Mouse (Mus musculus) stomach, postnatal 0 days (tissue): Measurements from ENCODE around the gene Uqcc2. TPM values are rescaled to one million over a fixed set of nuclear protein-coding genes. Genes with fewer than 3 reads are reported as not detected.

Experiments
- ATAC-seq: fragments of 200-750 bp; cut with Nextera tagmentation; 2 replicates; pipeline ENCODE4 v1.8.0; 2017; ENCODE audit not compliant: low FRiP score, low TSS enrichment
- DNase-seq: peaks from one replicate; pipeline ENCODE4 v3.0.0-alpha.2; 2016; ENCODE audit warnings: low spot score
- H3K27ac ChIP-seq: fragments of 300-500 bp; sonication (generic); replicated peaks from 2 replicates; pipeline ENCODE4 v1.5.1; 2014; ENCODE audit warnings: mild to moderate bottlenecking, control low read depth
- H3K27me3 ChIP-seq: fragments of 300-500 bp; sonication (generic); 2 replicates; pipeline ENCODE4 v1.6.1; 2014; ENCODE audit warnings: low read length; ENCODE audit not compliant: control insufficient read depth, insufficient read depth
- H3K36me3 ChIP-seq: fragments of 300-500 bp; sonication (generic); 2 replicates; pipeline ENCODE4 v1.6.1; 2014; ENCODE audit warnings: low read length, mixed read lengths; ENCODE audit not compliant: control insufficient read depth, insufficient read depth
- H3K4me1 ChIP-seq: fragments of 300-500 bp; sonication (generic); replicated peaks from 2 replicates; pipeline ENCODE4 v1.6.1; 2014; ENCODE audit warnings: antibody characterized with exemption; ENCODE audit not compliant: control insufficient read depth, insufficient read depth
- H3K4me2 ChIP-seq: fragments of 300-500 bp; sonication (generic); replicated peaks from 2 replicates; pipeline ENCODE4 v1.6.1; 2014; ENCODE audit warnings: low read depth, mild to moderate bottlenecking, control low read depth, moderate library complexity
- H3K4me3 ChIP-seq: fragments of 300-500 bp; sonication (generic); 2 replicates; pipeline ENCODE4 v1.5.1; 2014; ENCODE audit warnings: low read depth, low read length, control low read depth
- H3K9ac ChIP-seq: fragments of 300-500 bp; sonication (generic); 2 replicates; pipeline ENCODE4 v1.6.1; 2014; ENCODE audit warnings: mild to moderate bottlenecking, low read length, control low read depth, mixed read lengths
- H3K9me3 ChIP-seq: fragments of 300-500 bp; sonication (generic); 2 replicates; pipeline ENCODE4 v1.6.1; 2016; ENCODE audit warnings: low read length; ENCODE audit not compliant: control insufficient read depth
- CTCF ChIP-seq: IDR thresholded peaks from 2 replicates; pipeline ENCODE4 v1.5.1; 2016; ENCODE audit warnings: antibody characterized with exemption, low read depth, mild to moderate bottlenecking, moderate library complexity
- EP300 ChIP-seq: optimal IDR thresholded peaks from 2 replicates; pipeline ENCODE3; 2016; ENCODE audit warnings: antibody characterized with exemption
- WGBS: fragments of 180-500 bp; shearing (Covaris S2); extraction: QIAGEN DNeasy Blood & Tissue Kit; methylation state at CpG from one replicate; pipeline ENCODE4 v1.1.7; 2014; 5-methylcytosine and 5-hydroxymethylcytosine counted together
- polyA plus RNA-seq: library from polyadenylated mRNA; unstranded; fragments of >200 nt; fragmentation: Nextera tagmentation; extraction: Ambion mirVana; gene quantifications from 2 replicates; pipeline ENCODE4 v1.2.1, GENCODE M21; 2015

Gene Uqcc2
- polyA plus RNA-seq, 1 experiment from 2014 or later = 250 TPM

GRCm38 (mm10) chr17:27131240-27131665 is 2.5 kb downstream of the Uqcc2 start:
- Histone ChIP-seq H3K4me1 (peaks cover 3% of the 10 kb centered on the region; the same call in 1 of the 2 replicates), H3K4me2 (no peak overlapping the region), H3K36me3 (no peaks in the 10 kb centered on the region), H3K4me3 (no peak overlapping the region), H3K27ac (no peak overlapping the region), H3K9me3 (no peaks in the 10 kb centered on the region), H3K27me3 (no peaks in the 10 kb centered on the region), H3K9ac (0 out of 2 replicates have a peak overlapping the region, but pooled peaks have one; percentile 18)
- ATAC-seq = no peak
- no peak for DNase-seq
- WGBS = 78% methylated on average over 10 of the region's 10 CpGs
- TF ChIP-seq EP300 (no peak), CTCF (no peak)

DNA sequence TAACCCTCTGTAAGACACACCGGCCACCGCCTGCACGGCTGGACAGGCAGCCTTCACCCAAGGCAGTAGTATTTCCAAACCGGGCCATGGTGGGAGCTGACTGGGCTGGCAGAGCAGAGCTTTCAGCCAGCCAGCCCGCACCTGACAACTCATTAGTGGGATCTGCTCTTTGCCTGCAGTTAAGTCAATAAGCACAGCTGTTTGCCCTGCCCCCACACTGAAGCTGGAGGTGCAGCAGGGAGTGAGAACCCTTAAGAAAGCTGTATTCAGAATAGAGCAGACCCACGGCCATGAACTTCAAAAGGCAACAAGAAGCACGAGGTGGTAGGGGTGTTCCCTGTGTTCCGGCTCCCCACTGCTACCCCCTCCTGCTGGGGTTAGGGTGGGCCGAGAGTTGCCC is 3.5 kb downstream of the Uqcc2 start:
- ATAC-seq (no peak), DNase-seq (peak; percentile 72)
- Histone ChIP-seq H3K4me3 (no peak overlapping the region), H3K27ac (no peak overlapping the region), H3K36me3 (no peaks in the 10 kb centered on the region), H3K9me3 (no peaks in the 10 kb centered on the region), H3K4me2 (no peak overlapping the region), H3K4me1 (peaks cover 3% of the 10 kb centered on the region; the same call in 1 of the 2 replicates), H3K27me3 (no peaks in the 10 kb centered on the region), H3K9ac (0 out of 2 replicates have a peak overlapping the region, but pooled peaks have one; percentile 18)
- 38% methylated on average over 9 of the region's 9 CpGs for WGBS
- TF ChIP-seq EP300 (no peak), CTCF (no peak)

DNA sequence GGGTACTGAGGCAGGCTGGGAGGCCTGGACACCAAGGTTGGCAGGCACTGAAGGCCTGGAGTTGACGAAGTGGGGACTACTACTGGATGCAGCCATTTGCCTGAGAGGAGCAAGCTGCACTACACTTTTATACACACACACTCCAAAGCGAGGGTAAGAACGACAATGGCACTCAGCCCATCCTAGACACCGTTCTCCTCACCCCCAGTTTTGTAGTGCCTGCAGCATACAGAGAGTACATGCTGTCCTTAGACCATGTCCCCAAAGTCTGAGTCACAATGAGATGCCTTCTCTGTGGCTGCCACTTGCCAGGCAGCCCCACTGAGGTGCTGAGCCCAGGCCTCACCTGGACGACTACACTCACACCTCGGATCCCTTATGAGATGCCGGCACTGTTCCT is 3.9 kb downstream of the Uqcc2 start:
- no peak overlapping the region for H3K4me2 ChIP-seq
- no peaks in the 10 kb centered on the region for H3K9me3 ChIP-seq
- no peak for ATAC-seq
- H3K36me3 ChIP-seq = no peaks in the 10 kb centered on the region
- H3K27ac ChIP-seq = no peak overlapping the region
- no peaks in the 10 kb centered on the region for H3K27me3 ChIP-seq
- DNase-seq = no peak
- TF ChIP-seq EP300 (no peak), CTCF (no peak)
- WGBS = 62% methylated on average over 7 of the region's 7 CpGs
- H3K4me3 ChIP-seq = no peak overlapping the region
- H3K4me1 ChIP-seq = peaks cover 3% of the 10 kb centered on the region; the same call in 1 of the 2 replicates
- no peak overlapping the region for H3K9ac ChIP-seq

- 64% methylated on average over 13 of the region's 13 CpGs for WGBS
- no peak overlapping the region for H3K27ac ChIP-seq
Measured at GRCm38 (mm10) chr17:27129291-27129690, 4.4 kb downstream of the Uqcc2 start.

DNA sequence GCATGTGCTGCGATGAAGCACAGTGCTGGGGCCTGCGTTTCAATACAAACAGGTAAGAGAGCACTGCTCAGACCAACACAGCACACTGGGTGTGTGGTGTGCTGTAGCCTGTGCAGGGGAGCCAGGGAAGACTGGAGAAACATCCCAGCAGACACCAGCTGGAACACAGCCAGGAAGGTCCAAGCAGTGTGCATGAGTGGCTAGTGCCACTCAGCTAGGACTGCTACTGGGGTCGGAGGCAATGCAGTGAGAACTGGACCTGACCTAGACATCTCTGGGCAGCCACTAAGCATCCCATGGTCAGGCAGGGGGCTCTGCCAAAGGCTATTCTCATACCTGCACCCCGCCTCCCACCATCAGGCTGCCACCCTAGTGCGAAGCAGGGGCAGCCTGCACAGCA is 5.5 kb downstream of the Uqcc2 start:
- 92% methylated on average over 5 of the region's 5 CpGs for WGBS
- ATAC-seq (no peak), DNase-seq (no peak)

More at GRCm38 (mm10) chr17:27129291-27129690, 4.4 kb downstream of the Uqcc2 start:
- Histone ChIP-seq H3K4me2 (no peak overlapping the region), H3K36me3 (no peaks in the 10 kb centered on the region), H3K9me3 (no peaks in the 10 kb centered on the region), H3K9ac (no peak overlapping the region), H3K4me1 (peaks cover 3% of the 10 kb centered on the region; the same call in 1 of the 2 replicates), H3K27me3 (no peaks in the 10 kb centered on the region), H3K4me3 (no peak overlapping the region)
- no peak for TF ChIP-seq EP300
- TF ChIP-seq CTCF = no peak
- no peak for DNase-seq
- no peak for ATAC-seq

GRCm38 (mm10) chr17:27126974-27127373 is 6.7 kb downstream of the Uqcc2 start:
- no peaks in the 10 kb centered on the region for H3K9me3 ChIP-seq
- no peaks in the 10 kb centered on the region for H3K27me3 ChIP-seq
- 62% methylated on average over 10 of the region's 10 CpGs for WGBS
- H3K4me2 ChIP-seq = no peak overlapping the region
- no peak overlapping the region for H3K27ac ChIP-seq
- no peaks in the 10 kb centered on the region for H3K4me1 ChIP-seq
- TF ChIP-seq CTCF (no peak), EP300 (no peak)
- no peak overlapping the region for H3K4me3 ChIP-seq
- DNase-seq (no peak), ATAC-seq (no peak)
- H3K9ac ChIP-seq = no peak overlapping the region
- peaks cover 14% of the 10 kb centered on the region for H3K36me3 ChIP-seq

More for the DNA sequence above, 5.5 kb downstream of the Uqcc2 start:
- no peaks in the 10 kb centered on the region for H3K27me3 ChIP-seq
- no peak overlapping the region for H3K4me2 ChIP-seq
- no peaks in the 10 kb centered on the region for H3K9me3 ChIP-seq
- H3K27ac ChIP-seq = no peak overlapping the region
- H3K4me1 ChIP-seq = peaks cover 2% of the 10 kb centered on the region; the same call in 1 of the 2 replicates
- peaks cover 9% of the 10 kb centered on the region for H3K36me3 ChIP-seq
- H3K4me3 ChIP-seq = no peak overlapping the region
- TF ChIP-seq CTCF (no peak), EP300 (no peak)
- H3K9ac ChIP-seq = no peak overlapping the region
